Mouse (Mus musculus) liver, embryonic 14.5 days (tissue): ENCODE measurements around the gene Banf2.

Experiments used
- CTCF ChIP-seq: IDR thresholded peaks from 2 replicates; pipeline ENCODE4 v1.5.1; 2016; ENCODE audit warnings: antibody characterized with exemption, low read depth, control low read depth
- EP300 ChIP-seq: IDR thresholded peaks from 2 replicates; pipeline ENCODE4 v1.6.1; 2016; ENCODE audit warnings: antibody characterized with exemption, low read depth

DNA sequence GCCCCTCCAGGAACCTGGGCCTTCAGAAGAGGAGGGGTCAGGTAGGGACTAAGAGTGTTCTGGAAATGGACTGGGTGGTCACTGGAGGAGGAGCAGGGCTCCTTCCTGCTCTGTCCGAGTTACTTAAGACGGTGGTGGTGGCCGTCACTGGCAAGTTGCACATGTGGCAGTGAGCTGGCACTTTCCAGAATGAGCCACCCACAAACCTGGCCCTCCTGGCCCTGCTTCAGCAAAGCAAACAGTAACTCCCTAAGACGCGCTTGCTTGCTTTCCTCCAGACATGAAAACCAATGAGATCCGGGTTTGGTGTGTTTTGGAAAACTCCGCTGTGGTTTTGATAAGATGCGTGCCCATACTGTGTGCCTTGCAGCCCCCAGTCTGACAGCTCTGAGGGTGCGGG lies 7.5 kb upstream of the Banf2 start:
- TF ChIP-seq EP300 (no peak), CTCF (no peak)
